Mouse (Mus musculus) lung, postnatal 14 days (tissue): ENCODE measurements at regions not wholly inside any gene's neighbourhood (a gene's known extent, or its start where the extent isn't known, plus 50 kb on each side); places are given as distances from the start of the nearest gene placed in this dataset.

Experiments used
- DNase-seq: peaks from one replicate; pipeline ENCODE4 v3.0.0; 2021

DNA sequence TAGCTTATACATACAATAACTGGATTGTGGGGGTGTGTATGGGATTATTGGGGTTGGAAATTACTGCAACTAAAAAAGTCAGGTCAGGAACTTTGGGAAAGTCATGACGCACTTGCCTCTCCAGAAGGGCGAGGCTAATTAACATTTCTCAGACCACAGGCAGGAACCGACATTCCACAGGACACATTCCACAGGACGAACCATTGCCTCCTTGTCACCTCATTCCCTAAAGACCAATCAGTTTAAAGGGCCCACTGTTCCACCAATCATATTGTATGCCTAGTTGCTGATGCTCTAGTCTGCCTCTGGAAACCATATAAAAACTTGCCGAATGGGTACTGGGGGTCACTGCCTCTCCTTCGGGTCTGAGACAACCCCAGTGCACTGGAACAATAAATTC lies 113.0 kb upstream of the Pcgf5 start:
- no peak for DNase-seq

DNA sequence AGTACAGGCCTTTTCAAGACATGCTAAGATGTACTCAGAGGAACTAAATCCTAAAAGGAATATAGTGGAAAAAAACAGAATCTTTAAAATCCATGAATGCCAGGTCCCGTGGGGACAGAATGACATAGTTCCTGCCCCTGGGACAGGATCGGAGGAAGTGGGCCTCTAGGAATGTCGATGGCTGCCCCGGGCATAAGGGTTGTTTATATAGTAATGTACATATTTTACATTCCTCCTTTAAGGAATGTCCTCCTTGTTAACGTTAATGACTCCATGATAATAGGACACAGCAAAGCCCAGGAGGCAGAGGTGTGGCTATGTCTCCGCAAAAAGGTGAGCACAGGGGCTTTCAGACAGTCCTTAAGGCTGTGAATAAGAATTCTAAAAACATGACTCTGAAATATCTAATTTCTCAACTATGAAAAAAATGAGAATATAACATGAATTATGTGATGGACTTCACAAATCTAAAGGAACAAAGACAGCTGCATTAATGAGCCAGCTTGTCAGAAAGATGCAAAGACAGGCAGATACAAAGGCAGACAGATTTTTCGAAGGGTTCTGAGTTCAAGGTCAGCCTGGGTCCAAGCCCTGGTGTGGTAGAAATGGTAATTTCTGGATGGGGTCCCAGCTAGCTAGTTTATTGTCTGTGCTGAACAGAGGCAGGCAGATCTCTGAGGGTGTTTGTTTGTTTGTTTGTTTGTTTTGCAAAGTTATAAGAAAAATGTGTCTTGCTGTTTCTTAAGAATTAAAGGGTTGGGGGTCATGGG lies 111.3 kb upstream of the Pcgf5 start:
- DNase-seq: no peak

DNA sequence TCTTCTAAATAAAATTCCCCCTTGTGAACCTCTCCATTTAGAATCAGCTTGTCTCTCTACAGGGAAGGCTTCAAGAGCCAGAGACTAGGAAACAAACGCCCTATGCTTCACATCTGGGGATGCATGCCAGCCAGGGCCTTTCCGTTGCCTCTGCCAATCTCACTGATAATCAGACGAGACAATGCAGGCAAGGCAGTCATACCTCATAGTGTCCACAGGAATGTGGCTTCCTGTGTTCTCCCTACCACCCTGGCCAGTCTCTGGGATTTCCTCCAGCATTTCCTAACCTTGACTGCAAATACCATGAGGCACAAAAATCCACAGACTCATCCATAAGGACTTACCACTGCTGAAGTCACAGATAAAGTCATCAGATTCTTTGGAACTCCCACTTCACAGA lies 110.4 kb upstream of the Pcgf5 start:
- peak; percentile 17 for DNase-seq

DNA sequence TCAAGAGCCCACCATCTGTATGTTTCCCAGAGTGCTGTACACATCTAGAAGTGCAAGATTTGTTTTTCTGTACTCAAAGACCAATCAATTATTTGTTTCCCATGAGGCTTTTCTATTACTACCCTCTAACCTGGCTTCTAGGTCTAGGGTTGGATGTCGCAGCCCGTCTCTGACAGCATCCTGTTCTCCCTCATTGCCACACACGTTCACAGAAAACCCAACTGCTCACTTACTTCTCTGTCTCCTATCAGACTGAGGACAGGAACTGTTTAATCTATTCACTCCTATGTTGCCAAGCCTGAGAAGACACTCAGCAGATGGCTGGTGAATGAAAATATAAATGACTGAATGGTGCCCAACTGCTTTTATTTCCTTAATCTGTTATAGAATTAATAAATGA lies 109.6 kb upstream of the Pcgf5 start:
- no peak for DNase-seq

DNA sequence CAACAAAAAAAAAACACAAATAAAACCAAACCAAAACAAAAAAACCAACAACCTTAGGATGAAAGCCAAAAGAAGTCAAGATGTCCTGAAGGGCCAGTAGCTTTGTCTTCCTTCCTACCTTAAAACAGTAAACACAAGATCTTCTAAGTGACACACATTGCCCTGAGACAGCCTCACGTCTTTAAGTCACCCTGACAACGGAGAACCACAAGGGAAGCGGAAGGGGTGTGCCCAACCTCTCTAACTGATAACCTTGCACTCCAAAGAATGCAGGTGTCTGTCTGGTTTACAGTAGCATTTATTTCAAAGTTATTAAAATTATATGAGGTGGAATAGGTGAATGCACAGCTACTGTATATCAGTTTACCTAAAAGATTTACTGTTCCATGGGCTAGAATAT lies 105.7 kb upstream of the Pcgf5 start:
- DNase-seq: no peak

DNA sequence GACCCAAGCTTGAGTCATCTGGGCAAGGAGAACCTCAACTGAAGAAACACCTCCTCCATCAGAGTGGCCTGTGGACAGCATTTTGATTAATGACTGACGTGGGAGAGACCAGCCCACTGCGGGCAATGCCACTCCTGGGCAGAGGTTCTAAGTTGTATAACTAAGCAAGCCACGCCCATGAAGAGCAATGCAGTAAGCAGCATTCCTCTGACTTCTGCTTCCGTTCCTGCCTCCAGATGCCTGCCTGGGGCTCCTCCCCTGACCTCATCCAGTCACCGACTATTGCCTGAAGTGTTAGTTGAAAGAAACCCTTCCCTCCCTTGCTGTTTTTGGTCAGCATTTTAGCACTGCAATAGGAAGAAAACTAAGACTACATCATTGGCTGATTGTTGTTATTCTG lies 105.2 kb upstream of the Pcgf5 start:
- no peak for DNase-seq

DNA sequence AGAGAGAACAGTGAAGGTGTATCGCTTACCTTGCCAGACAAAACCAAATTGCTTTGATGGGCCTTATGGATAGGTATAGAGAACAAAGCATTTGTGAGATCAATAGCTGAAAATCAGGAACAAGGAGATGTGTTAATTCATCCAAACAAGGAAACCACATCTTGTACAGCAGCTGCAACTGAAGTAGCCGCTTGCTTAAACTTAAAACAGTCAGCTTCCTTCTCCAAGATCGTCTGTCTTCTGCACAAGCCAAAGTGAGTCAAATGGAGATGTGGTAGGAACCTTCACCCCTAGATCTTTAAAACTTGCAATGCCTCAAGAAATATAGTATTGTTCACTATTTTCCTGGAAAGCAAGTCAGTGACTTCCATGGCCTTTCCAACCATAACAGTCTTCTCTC lies 95.6 kb upstream of the Pcgf5 start:
- no peak for DNase-seq

DNA sequence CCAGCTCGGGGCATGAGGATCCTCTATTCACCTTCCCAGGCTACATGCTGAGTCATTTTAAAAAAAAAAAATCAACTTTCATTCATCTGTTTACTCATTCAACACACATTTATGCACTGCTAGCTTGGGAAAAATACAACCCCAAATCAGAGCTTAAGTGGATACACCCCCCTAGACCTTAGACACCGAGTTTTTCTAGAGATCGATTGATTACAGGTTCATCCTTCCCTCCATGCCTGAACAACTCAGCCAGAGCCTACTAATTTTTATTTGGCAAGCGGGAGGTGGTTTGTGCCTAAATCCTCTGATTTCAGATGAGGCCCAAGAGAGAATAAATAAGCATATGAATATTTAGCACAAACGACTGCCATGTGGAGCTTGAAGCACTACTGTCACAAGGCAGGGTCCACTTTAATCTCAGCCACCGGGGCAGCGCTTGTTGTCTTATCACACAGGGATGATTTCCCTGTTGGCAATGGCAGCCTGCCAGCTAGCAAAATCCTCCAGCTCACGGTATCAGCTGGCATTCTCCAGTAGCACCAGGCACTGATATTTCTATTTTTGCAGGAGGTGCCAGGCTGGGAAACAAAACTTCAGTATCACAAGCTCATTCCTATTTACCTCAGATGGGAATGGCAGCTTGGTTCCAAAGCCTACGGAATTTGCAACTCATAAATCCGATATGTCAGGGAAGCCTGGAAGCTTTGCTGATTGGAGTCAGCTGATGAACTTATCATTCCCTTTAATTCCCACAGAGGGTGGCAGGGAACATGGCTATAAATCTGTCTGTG lies 90.2 kb upstream of the Pcgf5 start:
- DNase-seq: no peak

DNA sequence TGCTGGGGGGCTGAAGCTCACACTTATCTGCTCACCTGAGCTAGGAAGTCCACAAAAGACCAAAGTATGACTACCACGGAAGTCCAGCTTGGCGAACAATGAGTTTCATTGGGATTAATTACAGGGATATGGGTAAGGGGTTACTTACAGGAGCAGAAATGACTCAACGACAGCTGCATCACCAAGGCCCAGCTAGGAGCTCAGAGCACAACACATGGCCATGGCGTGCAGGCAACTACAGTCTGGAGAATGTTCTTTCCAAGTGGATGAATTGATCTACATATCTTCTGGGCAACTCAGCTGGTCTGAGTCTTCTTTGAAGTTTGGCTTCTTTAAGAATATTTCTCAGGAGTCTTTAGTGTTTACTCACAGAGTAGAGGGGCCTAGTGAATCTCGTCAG lies 86.3 kb upstream of the Pcgf5 start:
- no peak for DNase-seq

DNA sequence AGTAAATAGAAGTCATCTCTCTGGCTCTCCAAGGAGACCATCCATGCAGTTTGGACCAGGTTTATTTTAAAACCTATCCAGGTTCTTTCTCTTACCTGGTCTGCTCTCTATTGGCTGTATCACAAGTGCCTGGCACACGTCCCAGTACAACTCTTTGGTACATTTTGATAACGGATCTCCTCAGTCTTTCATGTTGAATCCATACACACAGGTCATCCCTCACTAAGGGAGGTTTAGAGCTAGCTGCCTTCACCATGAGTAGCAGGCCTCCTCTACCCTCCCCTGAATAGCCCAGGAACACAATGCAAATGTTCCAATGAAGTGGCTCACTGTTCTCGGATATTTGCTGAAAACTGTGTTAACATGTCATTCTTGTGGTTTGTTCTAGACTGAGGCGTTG lies 84.2 kb upstream of the Pcgf5 start:
- no peak for DNase-seq

DNA sequence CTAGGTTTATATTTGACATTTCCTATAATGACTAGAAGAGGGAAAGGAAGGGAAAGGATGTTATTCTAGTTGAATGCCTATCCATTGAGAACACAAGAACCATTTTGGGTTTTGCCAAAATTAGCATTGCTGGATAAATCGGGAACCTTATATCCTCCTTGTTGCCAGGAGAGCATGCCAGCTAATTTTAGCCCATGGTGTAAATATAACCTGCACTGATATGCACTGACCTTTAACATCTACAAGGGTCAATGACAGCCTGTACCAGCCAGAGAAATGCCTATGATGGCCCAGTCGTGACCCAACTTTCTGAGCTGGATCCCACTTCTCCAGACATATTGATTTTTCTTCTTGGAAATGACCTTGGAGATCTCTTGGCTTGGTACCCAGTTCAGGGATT lies 83.7 kb upstream of the Pcgf5 start:
- no peak for DNase-seq

DNA sequence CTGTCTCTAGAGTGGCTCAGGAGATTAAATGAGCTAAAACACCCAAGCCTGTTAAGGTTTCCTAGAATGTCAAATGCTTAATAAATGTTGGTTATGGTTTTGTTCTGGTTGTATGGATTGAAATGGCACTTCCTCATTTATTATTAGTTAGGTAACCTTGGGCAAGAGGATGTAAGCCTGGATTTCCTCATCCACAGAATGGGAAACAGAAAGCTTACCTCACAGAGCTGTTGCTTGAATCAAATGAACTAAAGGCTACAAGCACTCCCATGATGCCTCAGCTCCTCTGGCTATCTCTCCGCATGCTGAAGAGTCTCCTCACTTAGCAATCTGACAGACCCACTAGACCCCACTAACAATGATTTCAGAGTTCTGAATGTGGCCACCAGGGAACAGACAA lies 82.8 kb upstream of the Pcgf5 start:
- DNase-seq: no peak

DNA sequence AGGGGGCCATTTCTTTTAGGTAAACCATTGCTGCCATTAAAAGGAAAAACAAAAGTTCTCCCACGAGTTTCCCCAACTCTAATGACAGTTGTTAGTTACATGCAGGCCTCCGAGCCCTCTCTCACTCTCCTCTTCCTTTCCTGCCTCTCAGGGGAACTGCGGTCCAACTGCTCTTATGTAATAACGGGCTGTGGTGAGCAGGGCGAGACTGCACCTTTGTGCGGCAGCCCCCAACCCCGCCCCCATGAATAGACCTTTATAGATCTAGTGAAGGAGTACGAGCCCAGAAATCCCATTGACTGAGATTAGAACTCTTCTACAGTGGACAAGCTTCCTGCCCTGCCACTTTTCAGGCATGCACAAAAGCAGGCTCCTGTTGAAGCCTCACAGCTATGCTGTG lies 81.8 kb upstream of the Pcgf5 start:
- DNase-seq: no peak

DNA sequence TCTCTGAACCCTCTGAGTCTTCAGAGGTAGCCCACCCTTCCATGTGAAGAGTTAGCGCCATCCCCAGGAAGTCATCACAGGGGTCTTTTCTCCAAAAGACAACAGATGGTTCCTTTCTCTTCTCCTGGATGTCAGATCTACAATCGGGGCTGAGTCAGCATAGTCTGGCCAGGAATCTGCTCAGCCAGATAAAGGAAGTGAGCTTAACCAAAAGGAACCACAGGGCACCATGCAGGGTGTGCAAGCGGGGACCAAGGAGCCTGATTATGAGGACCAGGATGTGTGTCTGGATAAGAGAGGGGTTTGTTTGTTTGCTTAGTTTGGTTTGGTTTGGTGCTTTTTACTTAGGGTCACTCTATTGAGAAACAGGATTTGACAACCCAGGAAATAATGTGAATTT lies 74.6 kb upstream of the Pcgf5 start:
- DNase-seq: no peak

DNA sequence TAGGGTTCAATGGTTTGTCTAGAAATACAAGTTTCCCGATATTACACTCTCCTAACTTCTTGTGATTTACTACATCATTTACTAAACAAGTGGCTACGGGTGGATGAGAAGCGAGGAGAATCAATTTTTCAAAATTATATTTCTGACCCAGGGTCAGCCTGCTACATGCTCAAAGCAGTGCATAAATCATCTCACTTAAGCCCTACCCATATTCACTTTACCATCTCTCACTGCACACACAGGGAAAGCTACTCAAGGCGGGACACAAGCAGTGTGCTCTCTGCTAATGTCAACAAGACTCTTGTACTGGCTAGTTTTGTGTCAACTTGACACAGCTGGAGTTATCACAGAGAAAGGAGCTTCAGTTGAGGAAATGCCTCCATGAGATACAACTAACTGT lies 62.6 kb upstream of the Pcgf5 start:
- no peak for DNase-seq

DNA sequence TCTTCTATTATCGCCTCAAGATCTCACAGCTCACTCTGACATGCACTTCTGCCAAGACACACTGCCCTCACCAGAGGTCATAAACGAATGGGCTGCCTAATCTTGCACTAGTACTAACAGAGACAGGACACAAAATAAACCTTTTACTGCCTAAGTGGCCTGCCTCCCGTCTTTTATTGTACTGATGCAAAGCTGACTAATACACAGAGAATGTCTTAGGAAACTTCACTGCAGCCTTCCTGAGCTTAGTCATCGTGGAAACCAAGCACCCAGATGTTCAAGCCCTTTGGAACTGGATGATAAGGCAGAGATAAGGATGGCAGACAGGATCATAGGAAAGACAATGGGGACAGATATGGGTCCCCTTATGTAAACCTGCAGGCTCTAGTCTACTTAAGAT lies 57.3 kb upstream of the Pcgf5 start:
- no peak for DNase-seq

DNA sequence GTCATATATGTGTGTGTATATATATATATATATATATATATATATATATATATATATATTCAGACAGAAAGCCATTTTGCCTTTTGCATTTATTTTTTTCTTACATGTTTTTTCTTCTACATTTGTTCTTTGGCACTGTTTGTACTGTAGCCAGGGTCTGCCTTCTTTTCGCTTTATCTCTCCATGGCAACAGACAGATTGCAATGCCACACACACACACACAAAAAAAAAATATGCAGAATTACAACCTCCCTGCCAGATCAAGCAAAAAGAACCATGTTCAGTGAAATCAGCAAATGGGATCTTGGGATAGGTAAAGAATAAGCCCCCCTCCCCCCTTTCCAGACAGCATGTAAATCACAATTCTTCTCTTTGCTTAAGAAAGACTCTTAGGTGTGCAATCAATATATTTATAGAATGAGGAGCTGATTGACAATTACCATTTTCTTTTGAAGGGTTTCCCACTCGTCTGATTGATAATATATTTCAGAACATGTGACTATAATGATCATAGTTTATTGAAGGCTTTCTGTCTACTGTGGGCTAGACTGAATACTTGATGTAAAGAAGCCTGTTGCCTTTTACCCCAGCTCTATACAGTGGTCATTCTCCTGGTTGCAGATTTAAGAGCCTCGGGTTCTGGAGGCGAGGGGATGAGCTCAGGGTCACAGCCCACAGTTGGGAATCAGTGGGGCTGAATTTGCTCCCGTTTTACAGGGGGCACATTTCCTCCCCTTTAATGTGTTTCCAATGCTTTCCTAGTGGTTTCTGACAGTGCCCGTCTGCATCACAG lies 54.7 kb upstream of the Pcgf5 start:
- no peak for DNase-seq
